Mouse (Mus musculus): ENCODE data around the gene Cdk5rap2. TPM values are rescaled to one million over a fixed set of nuclear protein-coding genes. Genes with fewer than 3 reads are reported as not detected.

Cdk5rap2 gene
- total and polyA plus RNA-seq, 2 experiments from 2014 or later = 2.8 to 6.1 TPM

- H3K9ac ChIP-seq (replicated peaks; ENCODE audit: low read depth, low read length) = no peak overlapping the region
- DNase-seq (ENCODE audit: low spot score) (no peak), ATAC-seq (ENCODE audit: insufficient read depth, low read depth) (no peak)
- TF ChIP-seq EP300 (IDR thresholded peaks at IDR 0.05; ENCODE audit: low read depth) (no peak), CTCF (IDR thresholded peaks at IDR 0.05; ENCODE audit: low read depth) (no peak)
- no peak overlapping the region for H3K27ac ChIP-seq (ENCODE audit: low read depth)
- H3K4me2 ChIP-seq (ENCODE audit: low read depth, low read length) = no peak overlapping the region
- H3K9me3 ChIP-seq (replicated peaks; ENCODE audit: control insufficient read depth, low read length) = no peaks in the 10 kb centered on the region
- WGBS = 82% methylated on average over 4 of the region's 4 CpGs
- peaks cover 33% of the 10 kb centered on the region for H3K36me3 ChIP-seq (replicated peaks; ENCODE audit: control insufficient read depth, insufficient read depth, low read length)
- H3K4me1 ChIP-seq (ENCODE audit: control insufficient read depth, insufficient read depth) = no peaks in the 10 kb centered on the region
- no peaks in the 10 kb centered on the region for H3K27me3 ChIP-seq (ENCODE audit: control insufficient read depth, insufficient read depth, low read length)
- no peak overlapping the region for H3K4me3 ChIP-seq (ENCODE audit: low read depth, low read length)
These were observed 12.2 kb downstream of the Cdk5rap2 start for GRCm38 (mm10) chr4:70398088-70398487.

- Histone ChIP-seq H3K9ac (replicated peaks; ENCODE audit: low read depth, low read length) (no peak overlapping the region), H3K27ac (ENCODE audit: low read depth) (no peak overlapping the region), H3K4me2 (ENCODE audit: low read depth, low read length) (no peak overlapping the region), H3K36me3 (replicated peaks; ENCODE audit: control insufficient read depth, insufficient read depth, low read length) (peaks cover 26% of the 10 kb centered on the region), H3K4me3 (ENCODE audit: low read depth, low read length) (no peak overlapping the region), H3K4me1 (ENCODE audit: control insufficient read depth, insufficient read depth) (no peaks in the 10 kb centered on the region), H3K9me3 (replicated peaks; ENCODE audit: control insufficient read depth, low read length) (no peaks in the 10 kb centered on the region), H3K27me3 (ENCODE audit: control insufficient read depth, insufficient read depth, low read length) (no peaks in the 10 kb centered on the region)
- 79% methylated on average over 5 of the region's 5 CpGs for WGBS
- no peak for ATAC-seq (ENCODE audit: insufficient read depth, low read depth)
- no peak for TF ChIP-seq EP300 (IDR thresholded peaks at IDR 0.05; ENCODE audit: low read depth)
- TF ChIP-seq CTCF (IDR thresholded peaks at IDR 0.05; ENCODE audit: low read depth) = no peak
- DNase-seq (ENCODE audit: low spot score) = no peak
These were observed 13.5 kb downstream of the Cdk5rap2 start for GRCm38 (mm10) chr4:70396701-70397100.

- WGBS = 80% methylated on average over 2 of the region's 2 CpGs
- Histone ChIP-seq H3K27me3 (ENCODE audit: control insufficient read depth, insufficient read depth, low read length) (no peaks in the 10 kb centered on the region), H3K9me3 (replicated peaks; ENCODE audit: control insufficient read depth, low read length) (no peaks in the 10 kb centered on the region), H3K36me3 (replicated peaks; ENCODE audit: control insufficient read depth, insufficient read depth, low read length) (peaks cover 8% of the 10 kb centered on the region), H3K4me3 (ENCODE audit: low read depth, low read length) (no peak overlapping the region), H3K4me1 (ENCODE audit: control insufficient read depth, insufficient read depth) (no peaks in the 10 kb centered on the region), H3K9ac (replicated peaks; ENCODE audit: low read depth, low read length) (no peak overlapping the region), H3K27ac (ENCODE audit: low read depth) (no peak overlapping the region), H3K4me2 (ENCODE audit: low read depth, low read length) (no peak overlapping the region)
- no peak for DNase-seq (ENCODE audit: low spot score)
- no peak for ATAC-seq (ENCODE audit: insufficient read depth, low read depth)
- TF ChIP-seq EP300 (IDR thresholded peaks at IDR 0.05; ENCODE audit: low read depth) (no peak), CTCF (IDR thresholded peaks at IDR 0.05; ENCODE audit: low read depth) (no peak)
These were observed 15.5 kb downstream of the Cdk5rap2 start for GRCm38 (mm10) chr4:70394736-70395135.

GRCm38 (mm10) chr4:70391760-70392372 is 18.4 kb downstream of the Cdk5rap2 start:
- WGBS = 77% methylated on average over 11 of the region's 11 CpGs
- H3K9me3 ChIP-seq (replicated peaks; ENCODE audit: control insufficient read depth, low read length) = no peaks in the 10 kb centered on the region
- no peak overlapping the region for H3K9ac ChIP-seq (replicated peaks; ENCODE audit: low read depth, low read length)
- TF ChIP-seq CTCF (IDR thresholded peaks at IDR 0.05; ENCODE audit: low read depth) = no peak
- no peaks in the 10 kb centered on the region for H3K4me1 ChIP-seq (ENCODE audit: control insufficient read depth, insufficient read depth)
- H3K27ac ChIP-seq (ENCODE audit: low read depth) = peak overlapping the region; percentile 55
- H3K4me3 ChIP-seq (ENCODE audit: low read depth, low read length) = no peak overlapping the region
- H3K36me3 ChIP-seq (replicated peaks; ENCODE audit: control insufficient read depth, insufficient read depth, low read length) = 0 out of 2 replicates have a peak, but pooled peaks cover 4% of the 10 kb centered on the region
- no peaks in the 10 kb centered on the region for H3K27me3 ChIP-seq (ENCODE audit: control insufficient read depth, insufficient read depth, low read length)
- ATAC-seq (ENCODE audit: insufficient read depth, low read depth) (peak; percentile 60; the same call in 1 of the 2 replicates), DNase-seq (ENCODE audit: low spot score) (peak; percentile 14)
- H3K4me2 ChIP-seq (ENCODE audit: low read depth, low read length) = no peak overlapping the region

GRCm38 (mm10) chr4:70391073-70391472 is 19.2 kb downstream of the Cdk5rap2 start:
- H3K9me3 ChIP-seq (replicated peaks; ENCODE audit: control insufficient read depth, low read length) = no peaks in the 10 kb centered on the region
- no peaks in the 10 kb centered on the region for H3K27me3 ChIP-seq (ENCODE audit: control insufficient read depth, insufficient read depth, low read length)
- H3K27ac ChIP-seq (ENCODE audit: low read depth) = peak overlapping the region; percentile 55
- H3K4me2 ChIP-seq (ENCODE audit: low read depth, low read length) = no peak overlapping the region
- no peak overlapping the region for H3K4me3 ChIP-seq (ENCODE audit: low read depth, low read length)
- no peak for DNase-seq (ENCODE audit: low spot score)
- H3K36me3 ChIP-seq (replicated peaks; ENCODE audit: control insufficient read depth, insufficient read depth, low read length) = 0 out of 2 replicates have a peak, but pooled peaks cover 4% of the 10 kb centered on the region
- no peaks in the 10 kb centered on the region for H3K4me1 ChIP-seq (ENCODE audit: control insufficient read depth, insufficient read depth)
- no peak for TF ChIP-seq EP300 (IDR thresholded peaks at IDR 0.05; ENCODE audit: low read depth)
- H3K9ac ChIP-seq (replicated peaks; ENCODE audit: low read depth, low read length) = no peak overlapping the region
- WGBS = 80% methylated on average over 9 of the region's 9 CpGs
- ATAC-seq (ENCODE audit: insufficient read depth, low read depth) = no peak

GRCm38 (mm10) chr4:70386206-70386605 is 24.0 kb downstream of the Cdk5rap2 start:
- TF ChIP-seq CTCF (IDR thresholded peaks at IDR 0.05; ENCODE audit: low read depth) (no peak), EP300 (IDR thresholded peaks at IDR 0.05; ENCODE audit: low read depth) (no peak)
- Histone ChIP-seq H3K9me3 (replicated peaks; ENCODE audit: control insufficient read depth, low read length) (no peaks in the 10 kb centered on the region), H3K36me3 (replicated peaks; ENCODE audit: control insufficient read depth, insufficient read depth, low read length) (0 out of 2 replicates have a peak, but pooled peaks cover 4% of the 10 kb centered on the region), H3K27me3 (ENCODE audit: control insufficient read depth, insufficient read depth, low read length) (no peaks in the 10 kb centered on the region), H3K4me3 (ENCODE audit: low read depth, low read length) (no peak overlapping the region), H3K27ac (ENCODE audit: low read depth) (no peak overlapping the region), H3K9ac (replicated peaks; ENCODE audit: low read depth, low read length) (no peak overlapping the region), H3K4me2 (ENCODE audit: low read depth, low read length) (no peak overlapping the region), H3K4me1 (ENCODE audit: control insufficient read depth, insufficient read depth) (no peaks in the 10 kb centered on the region)
- ATAC-seq (ENCODE audit: insufficient read depth, low read depth) (no peak), DNase-seq (ENCODE audit: low spot score) (no peak)
- WGBS = 81% methylated on average over 5 of the region's 5 CpGs
